Mouse (Mus musculus): ENCODE measurements around the gene Slitrk5. TPM values are rescaled to one million over a fixed set of nuclear protein-coding genes. Genes with fewer than 3 reads are reported as not detected.
A peak's percentile ranks its signal among the peaks of the same experiment; 100 is the strongest.
"Not testable (repeated sequence)": the region's sequence is repeated elsewhere in the genome, so short reads cannot be mapped to it uniquely, and the experiment has no call there.

The Slitrk5 gene
- 10 to 100 TPM; 78.0 to 81.9 TPM for total RNA-seq (2021)
- long read RNA-seq, experiment 1, full-length matches to known transcripts, result 14 of 40 reads
- long read RNA-seq, experiment 1, partial matches to known transcripts, result 0 of 40 reads
- long read RNA-seq, experiment 1, other reads (novel, unspliced or antisense), result 26 of 40 reads
- long read RNA-seq, experiment 2, full-length matches to known transcripts, result 8 of 28 reads
- long read RNA-seq, experiment 2, partial matches to known transcripts, result 20 of 28 reads
- long read RNA-seq, experiment 2, other reads (novel, unspliced or antisense), result 0 of 28 reads

- intact Hi-C loops (cut with DNase I), result loop anchor here (5.0 to 10.0 kb wide), 4 partner anchors 92 to 850 kb away; no protein-coding TSS in a partner anchor
- DNase-seq (ENCODE audit: low spot score in 2 of 2), result peak; percentile 96 to 97
Measured at GRCm38 (mm10) chr14:111674664-111675147, at the start of gene Slitrk5. Gene Slitrk5, plus strand, starts transcription at chr14:111675097.

- DNase-seq (ENCODE audit: low spot score in 2 of 2), result peak in 1 of 2 experiments; percentile 45
- intact Hi-C loops (cut with DNase I), result loop anchor here (5.0 to 10.0 kb wide), 3 partner anchors 91 to 848 kb away; no protein-coding TSS in a partner anchor
Measured at GRCm38 (mm10) chr14:111672942-111673341, 2.0 kb upstream of the Slitrk5 start.

GRCm38 (mm10) chr14:111675211-111676165, 591 bp downstream of the Slitrk5 start:
- intact Hi-C loops (cut with DNase I), result loop anchor here (5.0 to 10.0 kb wide), 2 partner anchors 357 to 851 kb away; no protein-coding TSS in a partner anchor
- DNase-seq (ENCODE audit: low spot score in 2 of 2), result peak; percentile 45 to 65

- DNase-seq (ENCODE audit: low spot score in 2 of 2), result peak; percentile 47 to 48
- intact Hi-C loops (cut with DNase I), result loop anchor here (5.0 to 10.0 kb wide), 2 partner anchors 356 to 851 kb away; no protein-coding TSS in a partner anchor
Measured at GRCm38 (mm10) chr14:111676166-111676581, 1.3 kb downstream of the Slitrk5 start.

- intact Hi-C loops (cut with DNase I), result loop anchor here (5.0 to 10.0 kb wide), 2 partner anchors 355 to 852 kb away; no protein-coding TSS in a partner anchor
- peak; percentile 52 to 76 for DNase-seq (ENCODE audit: low spot score in 2 of 2)
Measured at GRCm38 (mm10) chr14:111676851-111677291, 2.0 kb downstream of the Slitrk5 start.

- DNase-seq (ENCODE audit: low spot score in 2 of 2), result peak; percentile 13 to 34
- intact Hi-C loops (cut with DNase I), result loop anchor here (5.0 to 10.0 kb wide), 2 partner anchors 355 to 853 kb away; no protein-coding TSS in a partner anchor
Measured at GRCm38 (mm10) chr14:111677361-111678070, 2.6 kb downstream of the Slitrk5 start.

GRCm38 (mm10) chr14:111680271-111680670, 5.4 kb downstream of the Slitrk5 start:
- intact Hi-C loops (cut with DNase I), result no loop called here
- no peak for DNase-seq (ENCODE audit: low spot score in 2 of 2)

- DNase-seq (ENCODE audit: low spot score in 2 of 2), result peak; percentile 36 to 42
- intact Hi-C loops (cut with DNase I), result no loop called here
Measured at GRCm38 (mm10) chr14:111681092-111681708, 6.3 kb downstream of the Slitrk5 start.

GRCm38 (mm10) chr14:111681773-111682172, 6.9 kb downstream of the Slitrk5 start:
- DNase-seq (ENCODE audit: low spot score in 2 of 2), result no peak
- intact Hi-C loops (cut with DNase I), result no loop called here

- DNase-seq (ENCODE audit: low spot score in 2 of 2), result no peak
- intact Hi-C loops (cut with DNase I), result no loop called here
Measured at GRCm38 (mm10) chr14:111683543-111683942, 8.6 kb downstream of the Slitrk5 start.

- DNase-seq (ENCODE audit: low spot score in 2 of 2); intact Hi-C loops (cut with DNase I): not testable (repeated sequence)
Measured at GRCm38 (mm10) chr14:111690139-111690538, 15.2 kb downstream of the Slitrk5 start.

- intact Hi-C loops (cut with DNase I), result no loop called here
- DNase-seq (ENCODE audit: low spot score in 2 of 2), result no peak
Measured at GRCm38 (mm10) chr14:111729833-111730232, 54.9 kb downstream of the Slitrk5 start.
